Mouse (Mus musculus) layer of hippocampus, postnatal 36 days (tissue): ENCODE measurements around the gene Vmn1r143. TPM values are rescaled to one million over a fixed set of nuclear protein-coding genes. Genes with fewer than 3 reads are reported as not detected.
"Not testable (repeated sequence)": the region's sequence is repeated elsewhere in the genome, so short reads cannot be mapped to it uniquely, and the experiment has no call there.

ENCODE experiments used
- DNase-seq, 2 experiments: peaks; one replicate each; pipeline ENCODE4 v3.0.0; 2022
- total RNA-seq, 2 experiments: library from RNA; stranded (reverse); gene quantifications; 2 replicates each; pipeline ENCODE4 v1.2.3; 2021

The Vmn1r143 gene
- total RNA-seq = not detected

- not testable (repeated sequence) for DNase-seq
These were observed at the start of gene Vmn1r143 for GRCm38 (mm10) chr7:22189077-22189476. TSS of gene Vmn1r143 (plus strand) at chr7:22189377.

GRCm38 (mm10) chr7:22163935-22164334 is 25.2 kb upstream of the Vmn1r143 start, which contains the start of gene Vmn1r142:
TSS of gene Vmn1r142 (minus strand) at chr7:22164035.
- not testable (repeated sequence) for DNase-seq

DNA sequence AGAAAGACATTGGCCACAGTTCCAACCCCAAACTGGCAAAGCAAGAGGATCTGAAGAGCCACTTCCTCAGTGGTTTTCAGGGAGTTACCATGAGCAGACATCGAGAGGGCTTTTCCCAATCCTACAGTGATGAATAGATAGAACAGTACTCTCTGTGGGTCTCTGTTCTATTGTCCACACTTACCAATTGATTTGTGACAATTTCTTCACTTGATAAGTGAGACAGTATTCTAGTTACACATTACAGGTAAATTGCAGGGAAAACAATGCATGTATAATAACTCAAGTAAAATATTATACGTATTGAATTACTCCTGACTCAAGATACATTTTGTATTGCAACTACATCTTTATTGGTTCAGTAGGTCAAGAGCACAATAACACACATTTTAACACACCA is 12.0 kb downstream of the Vmn1r143 start, which contains the start of gene Gm8653:
TSS of gene Gm8653 (minus strand) at position 101 of the 400 bp plus-strand sequence.
- DNase-seq = not testable (repeated sequence)

DNA sequence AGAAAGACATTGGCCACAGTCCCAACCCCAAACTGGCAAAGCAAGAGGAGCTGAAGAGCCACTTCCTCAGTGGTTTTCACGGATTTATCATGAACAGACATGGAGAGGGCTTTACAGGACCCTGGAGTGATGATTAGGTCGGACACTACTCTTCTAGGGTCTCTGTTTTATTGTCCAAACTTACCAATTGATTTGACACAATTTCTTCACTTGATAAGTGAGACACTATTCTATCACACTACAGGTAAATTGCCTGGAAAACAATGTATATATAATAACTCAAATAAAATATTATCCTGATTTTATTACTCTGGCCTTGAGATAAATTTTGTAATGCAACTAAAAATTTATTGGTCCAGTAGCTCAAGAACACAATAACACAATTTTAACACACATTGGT is 40.2 kb downstream of the Vmn1r143 start, which contains the start of gene Gm8453:
TSS of gene Gm8453 (minus strand) at position 101 of the 400 bp plus-strand sequence.
- not testable (repeated sequence) for DNase-seq

Other genes starting within 250 kb of the Vmn1r143 start
- gene Vmn1r137, start 194.8 kb upstream of the Vmn1r143 start, total RNA-seq = not detected
- not detected for gene Vmn1r138, start 160.5 kb upstream of the Vmn1r143 start, total RNA-seq
- not detected for gene Gm6176, start 133.1 kb upstream of the Vmn1r143 start, total RNA-seq
- gene Vmn1r139, start 120.3 kb upstream of the Vmn1r143 start, total RNA-seq = not detected
- gene Gm16451, start 71.1 kb upstream of the Vmn1r143 start, total RNA-seq = not detected
- not detected for gene Gm10666, start 54.6 kb upstream of the Vmn1r143 start, total RNA-seq
- gene Vmn1r142, start 25.3 kb upstream of the Vmn1r143 start, total RNA-seq = not detected
- not detected for gene Gm8653, start 11.9 kb downstream of the Vmn1r143 start, total RNA-seq
- not detected for gene Gm8453, start 40.1 kb downstream of the Vmn1r143 start, total RNA-seq
- gene Gm4187, start 140.3 kb downstream of the Vmn1r143 start, total RNA-seq = not detected
- gene Gm8660, start 181.7 kb downstream of the Vmn1r143 start, total RNA-seq = not detected
- gene Vmn1r148, start 224.2 kb downstream of the Vmn1r143 start, total RNA-seq = not detected
- gene Vmn1r149, start 248.9 kb downstream of the Vmn1r143 start, total RNA-seq = not detected